Mouse (Mus musculus) olfactory bulb, adult 2 months (tissue): ENCODE data around the gene Thnsl1. TPM values are rescaled to one million over a fixed set of nuclear protein-coding genes. Genes with fewer than 3 reads are reported as not detected.

Source experiments
- H3K27ac ChIP-seq: fragments of 200-500 bp; 2 replicates; pipeline ENCODE4 v1.5.1; 2012; ENCODE audit warnings: low read depth, low read length; ENCODE audit not compliant: insufficient read depth
- H3K4me1 ChIP-seq: fragments of 200-500 bp; 2 replicates; pipeline ENCODE4 v1.6.1; 2012; ENCODE audit warnings: low read length; ENCODE audit not compliant: control insufficient read depth, insufficient read depth
- H3K4me3 ChIP-seq: fragments of 200-500 bp; 2 replicates; pipeline ENCODE4 v1.5.1; 2012; ENCODE audit warnings: mild to moderate bottlenecking, low read depth, low read length, moderate library complexity; ENCODE audit not compliant: insufficient read depth
- CTCF ChIP-seq: fragments of 200-500 bp; IDR thresholded peaks from 2 replicates; pipeline ENCODE4 v1.5.1; 2012; ENCODE audit warnings: low read depth, mild to moderate bottlenecking, low read length, moderate library complexity; ENCODE audit not compliant: insufficient read depth
- POLR2A ChIP-seq: fragments of 200-500 bp; IDR thresholded peaks from 2 replicates; pipeline ENCODE4 v1.6.1; 2012; ENCODE audit warnings: mild to moderate bottlenecking, low read depth, low read length, moderate library complexity; ENCODE audit not compliant: insufficient read depth
- WGBS: fragments of 180-500 bp; shearing (Covaris S2); methylation state at CpG from one replicate; pipeline ENCODE4 v1.1.7; 2018; 5-methylcytosine and 5-hydroxymethylcytosine counted together
- polyA plus RNA-seq: library from polyadenylated mRNA; stranded (reverse); fragments of >200 nt; gene quantifications from 2 replicates; pipeline ENCODE4 v1.2.4, GENCODE M21; 2012; ENCODE audit warnings: low replicate concordance; ENCODE audit not compliant: missing spikeins, insufficient read depth, insufficient read length

Thnsl1 gene
- polyA plus RNA-seq, 1 experiment = not detected

DNA sequence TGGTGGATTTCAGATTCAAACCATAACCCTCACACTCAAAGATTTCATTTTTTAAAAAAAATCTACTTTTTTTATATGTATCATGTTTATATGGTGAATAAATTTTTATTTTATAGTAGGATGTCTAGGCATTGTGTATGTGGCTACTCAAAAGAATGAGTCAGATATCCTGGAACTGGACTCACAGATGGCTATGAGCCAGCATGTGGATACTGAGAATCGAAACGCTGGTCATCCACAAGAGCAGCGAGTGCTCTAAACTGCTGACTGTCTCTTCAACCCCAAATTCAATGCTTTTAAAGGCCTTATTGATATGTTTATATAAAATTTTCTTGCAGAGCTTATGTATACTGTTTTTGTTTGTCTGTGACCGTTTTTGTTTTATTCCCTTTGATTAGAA, 52.8 kb downstream of the Thnsl1 start:
- Histone ChIP-seq H3K4me3 (no peak overlapping the region), H3K4me1 (no peaks in the 10 kb centered on the region), H3K27ac (no peak overlapping the region)
- TF ChIP-seq CTCF (no peak), POLR2A (no peak)
- 87% methylated on average over 4 of the region's 4 CpGs for WGBS

DNA sequence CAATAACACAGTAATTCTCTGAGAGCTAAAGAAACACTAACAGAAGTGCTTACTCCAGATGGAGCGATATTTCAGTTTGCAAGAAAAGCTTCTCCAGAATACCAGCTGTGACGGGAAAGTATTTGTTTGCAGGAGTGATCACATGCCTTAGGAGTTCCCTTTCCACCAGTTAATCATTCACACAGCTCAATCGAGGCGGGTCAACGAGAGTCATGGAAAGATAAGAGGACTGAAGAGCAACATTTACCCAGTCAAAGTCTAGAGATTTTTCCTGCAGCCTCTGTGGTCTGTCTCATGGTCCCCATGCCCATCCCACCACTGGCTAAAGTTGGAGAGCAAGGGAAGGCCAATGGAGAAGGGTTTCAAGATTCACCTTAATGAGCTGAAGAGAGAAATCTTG, 53.6 kb downstream of the Thnsl1 start:
- WGBS = 84% methylated on average over 5 of the region's 5 CpGs
- Histone ChIP-seq H3K27ac (no peak overlapping the region), H3K4me1 (peaks cover 1% of the 10 kb centered on the region), H3K4me3 (no peak overlapping the region)
- TF ChIP-seq CTCF = no peak
- TF ChIP-seq POLR2A = no peak

GRCm38 (mm10) chr2:21260060-21260459, 54.5 kb downstream of the Thnsl1 start:
- Histone ChIP-seq H3K4me3 (no peak overlapping the region), H3K27ac (no peak overlapping the region), H3K4me1 (peaks cover 4% of the 10 kb centered on the region)
- 69% methylated on average over 4 of the region's 4 CpGs for WGBS
- TF ChIP-seq CTCF (no peak), POLR2A (no peak)

DNA sequence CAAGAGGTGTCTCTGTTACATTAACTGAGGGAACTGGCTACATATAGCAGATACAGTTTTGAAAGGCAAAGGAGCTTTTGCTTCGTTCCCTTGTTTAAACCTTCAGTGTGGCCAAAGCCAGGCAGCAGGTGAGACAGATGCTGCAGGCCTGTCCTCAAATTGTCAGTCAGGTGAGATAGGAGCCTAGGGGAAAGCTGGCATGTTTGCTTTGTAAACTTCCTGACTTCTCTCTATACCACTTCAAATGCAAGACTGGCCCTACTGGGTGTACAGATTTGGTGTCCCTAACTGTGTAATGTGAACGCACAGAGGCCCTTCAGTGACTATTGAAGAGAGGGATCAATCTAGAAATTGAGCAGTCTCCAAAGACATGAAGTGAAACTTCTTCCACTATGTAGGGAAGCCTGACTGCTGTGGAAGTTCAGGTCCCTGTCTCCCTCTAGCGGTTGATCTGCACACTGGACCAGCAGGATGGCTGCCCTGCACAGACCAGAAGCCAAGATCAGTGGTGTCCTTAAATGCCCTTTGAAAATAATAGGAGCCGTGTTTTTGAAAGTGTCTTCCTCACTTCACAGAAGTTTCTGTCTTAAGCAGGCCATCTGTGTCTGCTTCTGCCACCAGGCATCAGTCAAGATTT, 56.0 kb downstream of the Thnsl1 start:
- Histone ChIP-seq H3K4me3 (no peak overlapping the region), H3K27ac (no peak overlapping the region), H3K4me1 (peaks cover 4% of the 10 kb centered on the region)
- 18% methylated on average over 4 of the region's 4 CpGs for whole genome bisulfite sequencing
- no peak for TF ChIP-seq POLR2A
- peak; percentile 74 for TF ChIP-seq CTCF

DNA sequence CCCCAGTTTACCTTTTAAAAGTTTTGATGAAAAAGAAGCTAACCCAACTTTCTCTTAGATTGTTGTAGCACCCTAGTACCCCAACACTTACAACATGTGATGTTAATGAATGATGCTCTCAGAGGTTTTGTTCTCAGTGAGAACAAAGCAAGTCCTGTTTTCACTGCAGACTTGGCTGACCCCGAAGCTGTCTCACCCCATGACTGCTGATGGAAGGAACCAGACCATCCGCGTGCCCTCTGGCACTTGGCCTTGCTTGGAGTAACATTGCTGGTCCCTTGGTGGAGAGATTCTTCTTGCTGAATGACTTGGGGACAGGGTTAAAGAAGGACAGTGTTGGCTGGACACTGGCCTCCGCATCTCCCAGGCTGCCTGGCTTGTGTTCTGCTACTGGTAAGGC, 58.5 kb downstream of the Thnsl1 start:
- 51% methylated on average over 4 of the region's 4 CpGs for WGBS
- Histone ChIP-seq H3K4me1 (peaks cover 7% of the 10 kb centered on the region), H3K27ac (no peak overlapping the region), H3K4me3 (no peak overlapping the region)
- TF ChIP-seq CTCF (no peak), POLR2A (no peak)

Other genes starting within 250 kb of the Thnsl1 start
- gene Arhgap21, start 236.8 kb upstream of the Thnsl1 start, polyA plus RNA-seq = 558 TPM in 1 of 2 replicates, not detected in the other
- gene Enkur, start 359 bp upstream of the Thnsl1 start, polyA plus RNA-seq = not detected in 2 replicates
- 88.3 TPM in 1 of 2 replicates, not detected in the other for gene Gpr158, start 161.8 kb downstream of the Thnsl1 start, polyA plus RNA-seq